17 mouse cellular contexts compared by ENCODE assay signal in genomic region chr14:35027501-35028140, GRCm38 (mm10).
DNase-seq lines count a peak whose midpoint lies in the region; ATAC-seq and TF ChIP-seq lines count a peak whose summit lies in the region.
"Had no signal": no experiment of that assay in that cellular context is flagged by ENCODE, and none has a peak within 500 bp of the region (broad histone marks: within the 10 kb centered on the region; RNA-seq: fewer than 3 reads in every experiment).

No protein-coding gene starts in this region.

- no peaks in the 10 kb centered on the region for H3K27me3 ChIP-seq in cerebellum, adult 2 months (ENCODE audit: control insufficient read depth, insufficient read depth, low read length)
- H3K27me3 ChIP-seq in hindbrain, embryonic 16.5 days (replicated peaks; ENCODE audit: control insufficient read depth, insufficient read depth, low read length) = no peaks in the 10 kb centered on the region
- no peaks in the 10 kb centered on the region for H3K27me3 ChIP-seq in hindbrain, embryonic 13.5 days
- no peaks in the 10 kb centered on the region for H3K27me3 ChIP-seq in midbrain, embryonic 13.5 days
- no peaks in the 10 kb centered on the region for H3K27me3 ChIP-seq in midbrain, embryonic 10.5 days (ENCODE audit: low read depth, poor library complexity, severe bottlenecking)
- H3K27me3 ChIP-seq in forebrain, postnatal 0 days (ENCODE audit: insufficient read depth, low read length) = 0 out of 2 replicates have a peak, but pooled peaks cover 3% of the 10 kb centered on the region
- no peaks in the 10 kb centered on the region for H3K27me3 ChIP-seq in intestine, embryonic 16.5 days (replicated peaks; ENCODE audit: control insufficient read depth, insufficient read depth, low read length)
- H3K27me3 ChIP-seq: CH12.LX; embryonic facial prominence, embryonic 12.5 days; heart, embryonic 13.5 days had no signal

- no peaks in the 10 kb centered on the region for H3K36me3 ChIP-seq in hindbrain, embryonic 16.5 days (ENCODE audit: control insufficient read depth, insufficient read depth, low read length)
- peaks cover 4% of the 10 kb centered on the region; the same call in 1 of the 2 replicates for H3K36me3 ChIP-seq in hindbrain, embryonic 13.5 days
- H3K36me3 ChIP-seq in midbrain, embryonic 13.5 days = no peaks in the 10 kb centered on the region
- no peaks in the 10 kb centered on the region for H3K36me3 ChIP-seq in midbrain, embryonic 10.5 days
- H3K36me3 ChIP-seq in forebrain, postnatal 0 days (ENCODE audit: insufficient read depth) = no peaks in the 10 kb centered on the region
- no peaks in the 10 kb centered on the region for H3K36me3 ChIP-seq in intestine, embryonic 16.5 days (ENCODE audit: control insufficient read depth, insufficient read depth, low read length)
- H3K36me3 ChIP-seq: embryonic facial prominence, embryonic 12.5 days; heart, embryonic 13.5 days had no signal

- H3K4me2 ChIP-seq in hindbrain, embryonic 16.5 days (ENCODE audit: low read length) = no peak overlapping the region
- no peak overlapping the region for H3K4me2 ChIP-seq in hindbrain, embryonic 13.5 days
- H3K4me2 ChIP-seq in midbrain, embryonic 13.5 days (replicated peaks) = no peak overlapping the region
- no peak overlapping the region for H3K4me2 ChIP-seq in forebrain, postnatal 0 days (ENCODE audit: low read depth)
- H3K4me2 ChIP-seq in intestine, embryonic 16.5 days (ENCODE audit: low read depth, low read length) = no peak overlapping the region
- H3K4me2 ChIP-seq: embryonic facial prominence, embryonic 12.5 days; heart, embryonic 13.5 days had no signal

- H3K9ac ChIP-seq in hindbrain, embryonic 16.5 days (ENCODE audit: low read depth, low read length) = no peak overlapping the region
- H3K9ac ChIP-seq in hindbrain, embryonic 13.5 days = no peak overlapping the region
- H3K9ac ChIP-seq in midbrain, embryonic 13.5 days (replicated peaks) = no peak overlapping the region
- H3K9ac ChIP-seq in forebrain, postnatal 0 days = no peak overlapping the region
- no peak overlapping the region for H3K9ac ChIP-seq in intestine, embryonic 16.5 days (ENCODE audit: low read depth, low read length)
- H3K9ac ChIP-seq: embryonic facial prominence, embryonic 12.5 days; heart, embryonic 13.5 days had no signal

- peak; percentile 77 for ATAC-seq in hindbrain, embryonic 16.5 days
- no peak for ATAC-seq in hindbrain, embryonic 13.5 days (ENCODE audit: low FRiP score)
- peak; percentile 24; the same call in 1 of the 2 replicates for ATAC-seq in midbrain, embryonic 13.5 days
- ATAC-seq in forebrain, postnatal 0 days = peak; percentile 67
- ATAC-seq in intestine, embryonic 16.5 days = no peak
- ATAC-seq: activated CD4-positive, CD25-positive, alpha-beta regulatory T cell, adult 4 months had no signal

- no peak overlapping the region for H3K27ac ChIP-seq in cerebellum, adult 2 months (ENCODE audit: insufficient read depth, low read length)
- no peak overlapping the region for H3K27ac ChIP-seq in hindbrain, embryonic 16.5 days (ENCODE audit: low read depth, low read length)
- no peak overlapping the region for H3K27ac ChIP-seq in hindbrain, embryonic 13.5 days
- H3K27ac ChIP-seq in midbrain, embryonic 13.5 days = no peak overlapping the region
- no peak overlapping the region for H3K27ac ChIP-seq in midbrain, embryonic 10.5 days (replicated peaks)
- no peak overlapping the region for H3K27ac ChIP-seq in forebrain, postnatal 0 days (ENCODE audit: low read depth, low read length)
- no peak overlapping the region for H3K27ac ChIP-seq in intestine, embryonic 16.5 days (ENCODE audit: low read length)
- H3K27ac ChIP-seq: embryonic facial prominence, embryonic 12.5 days; heart, embryonic 13.5 days; macrophage had no signal

- H3K4me1 ChIP-seq in cerebellum, adult 2 months (ENCODE audit: control insufficient read depth, insufficient read depth, low read length) = no peaks in the 10 kb centered on the region
- no peaks in the 10 kb centered on the region for H3K4me1 ChIP-seq in hindbrain, embryonic 16.5 days (ENCODE audit: control insufficient read depth, insufficient read depth, low read depth, low read length)
- 0 out of 2 replicates have a peak, but pooled peaks cover 6% of the 10 kb centered on the region for H3K4me1 ChIP-seq in hindbrain, embryonic 13.5 days (replicated peaks)
- H3K4me1 ChIP-seq in midbrain, embryonic 13.5 days (replicated peaks) = no peaks in the 10 kb centered on the region
- H3K4me1 ChIP-seq in midbrain, embryonic 10.5 days = no peaks in the 10 kb centered on the region
- H3K4me1 ChIP-seq in forebrain, postnatal 0 days (ENCODE audit: insufficient read depth) = no peaks in the 10 kb centered on the region
- H3K4me1 ChIP-seq in intestine, embryonic 16.5 days (ENCODE audit: control insufficient read depth, insufficient read depth, low read length) = no peaks in the 10 kb centered on the region
- H3K4me1 ChIP-seq: embryonic facial prominence, embryonic 12.5 days; heart, embryonic 13.5 days had no signal

- H3K9me3 ChIP-seq in hindbrain, embryonic 16.5 days (ENCODE audit: control insufficient read depth, low read length) = no peaks in the 10 kb centered on the region
- no peaks in the 10 kb centered on the region for H3K9me3 ChIP-seq in hindbrain, embryonic 13.5 days
- H3K9me3 ChIP-seq in midbrain, embryonic 13.5 days = no peaks in the 10 kb centered on the region
- H3K9me3 ChIP-seq in midbrain, embryonic 10.5 days (replicated peaks) = no peaks in the 10 kb centered on the region
- no peaks in the 10 kb centered on the region for H3K9me3 ChIP-seq in forebrain, postnatal 0 days (ENCODE audit: low read length)
- H3K9me3 ChIP-seq in intestine, embryonic 16.5 days (ENCODE audit: control insufficient read depth, low read length) = no peaks in the 10 kb centered on the region
- H3K9me3 ChIP-seq: embryonic facial prominence, embryonic 12.5 days had no signal

- DNase-seq in cerebellum, postnatal 14 days = peak; percentile 48 to 50
- no peak for DNase-seq in cerebellum, adult 2 months
- no peak for DNase-seq in midbrain, embryonic 10.5 days (ENCODE audit: low spot score)
- peak; percentile 59 for DNase-seq in forebrain, postnatal 0 days
- DNase-seq: adrenal gland, postnatal 36 days; gastrocnemius, postnatal 14 days; kidney, adult 9 months; kidney, postnatal 4 days had no signal

- no peak for TF ChIP-seq POLR2A in cerebellum, adult 2 months (IDR thresholded peaks at IDR 0.05; ENCODE audit: borderline replicate concordance, insufficient read depth, low read length)

- H3K4me3 ChIP-seq in cerebellum, adult 2 months (replicated peaks; ENCODE audit: insufficient read depth, low read depth, low read length) = no peak overlapping the region
- no peak overlapping the region for H3K4me3 ChIP-seq in hindbrain, embryonic 16.5 days (ENCODE audit: low read length)
- H3K4me3 ChIP-seq in hindbrain, embryonic 13.5 days = no peak overlapping the region
- H3K4me3 ChIP-seq in midbrain, embryonic 13.5 days (replicated peaks) = no peak overlapping the region
- no peak overlapping the region for H3K4me3 ChIP-seq in midbrain, embryonic 10.5 days
- no peak overlapping the region for H3K4me3 ChIP-seq in forebrain, postnatal 0 days (ENCODE audit: low read depth, low read length)
- no peak overlapping the region for H3K4me3 ChIP-seq in intestine, embryonic 16.5 days (ENCODE audit: low read length)
- H3K4me3 ChIP-seq: embryonic facial prominence, embryonic 12.5 days; heart, embryonic 13.5 days had no signal

- WGBS in cerebellum, adult 2 months = 16% methylated on average over 11 of the region's 11 CpGs
- WGBS in hindbrain, embryonic 16.5 days = 56% methylated on average over 11 of the region's 11 CpGs
- 75% methylated on average over 11 of the region's 11 CpGs for WGBS in hindbrain, embryonic 13.5 days
- WGBS in midbrain, embryonic 13.5 days = 65% methylated on average over 11 of the region's 11 CpGs
- WGBS in midbrain, embryonic 10.5 days = 71% methylated on average over 11 of the region's 11 CpGs
- 43% methylated on average over 11 of the region's 11 CpGs for WGBS in forebrain, postnatal 0 days
- 51% methylated on average over 11 of the region's 11 CpGs for WGBS in intestine, embryonic 16.5 days

- no peak for TF ChIP-seq CTCF in cerebellum, adult 2 months (IDR thresholded peaks at IDR 0.05; ENCODE audit: borderline replicate concordance, insufficient read depth, low read depth, low read length)
- no peak for TF ChIP-seq CTCF in forebrain, postnatal 0 days (IDR thresholded peaks at IDR 0.05; ENCODE audit: low read depth)

Comparison
In these comparisons a context has a peak if more than half of its experiments do, and no peak if none do; other contexts are left out.
1. DNase-seq: peak in cerebellum, postnatal 14 days (2 of 2) and forebrain, postnatal 0 days (single experiment); none in cerebellum, adult 2 months (0 of 2) and midbrain, embryonic 10.5 days (single experiment).
2. ATAC-seq: peak in hindbrain, embryonic 16.5 days (single experiment), midbrain, embryonic 13.5 days (single experiment) and forebrain, postnatal 0 days (single experiment); none in hindbrain, embryonic 13.5 days (single experiment) and intestine, embryonic 16.5 days (single experiment).